Mouse (Mus musculus): ENCODE data around the gene Acer2. TPM values are rescaled to one million over a fixed set of nuclear protein-coding genes. Genes with fewer than 3 reads are reported as not detected.

Acer2 gene
- total and polyA plus RNA-seq, 3 experiments, result 0.35 to 0.84 TPM; not detected in 1

GRCm38 (mm10) chr4:86897411-86897810 lies 23.2 kb downstream of the Acer2 start:
- Histone ChIP-seq H3K4me3 (ENCODE audit: control insufficient read depth in 1 of 2, insufficient read depth in 1 of 2, low read depth in 2 of 2, low read length in 2 of 2) (no peak overlapping the region), H3K4me1 (ENCODE audit: control insufficient read depth in 1 of 2, insufficient read depth in 2 of 2, low read length in 2 of 2) (peaks cover 0 to 3% of the 10 kb centered on the region in 2 experiments; a peak in 1 of 4 replicates), H3K79me2 (ENCODE audit: control insufficient read depth, insufficient read depth, low read length, poor library complexity) (no peaks in the 10 kb centered on the region), H3K9me3 (replicated peaks; ENCODE audit: insufficient read depth, low read length) (no peaks in the 10 kb centered on the region), H3K27me3 (ENCODE audit: control insufficient read depth in 1 of 2, insufficient read depth in 2 of 2, low read length in 2 of 2) (no peaks in the 10 kb centered on the region), H3K9ac (ENCODE audit: control insufficient read depth, low read depth, low read length, poor library complexity, severe bottlenecking) (no peak overlapping the region), H3K27ac (ENCODE audit: control insufficient read depth, low read depth, low read length) (no peak overlapping the region), H3K36me3 (ENCODE audit: control insufficient read depth in 1 of 2, insufficient read depth in 2 of 2, low read length in 2 of 2) (no peaks in the 10 kb centered on the region; a peak in 1 of 4 replicates)
- no peak for DNase-seq (ENCODE audit: low read depth, low spot score)
- TF ChIP-seq POLR2AphosphoS5 (IDR thresholded peaks at IDR 0.05; ENCODE audit: borderline replicate concordance, low read depth, low read length) (no peak), JUND (IDR thresholded peaks at IDR 0.05; ENCODE audit: low read depth, low read length) (no peak), HCFC1 (IDR thresholded peaks at IDR 0.05; ENCODE audit: low read depth, low read length) (no peak), ETS1 (IDR thresholded peaks at IDR 0.05; ENCODE audit: low read depth, low read length) (no peak), GABPA (IDR thresholded peaks at IDR 0.05; ENCODE audit: low read depth, low read length) (no peak), CHD2 (IDR thresholded peaks at IDR 0.05; ENCODE audit: low read length) (no peak), TBP (IDR thresholded peaks at IDR 0.05; ENCODE audit: low read depth, low read length) (no peak), E2F4 (IDR thresholded peaks at IDR 0.05; ENCODE audit: borderline replicate concordance, low read depth, low read length) (no peak), USF1 (IDR thresholded peaks at IDR 0.05; ENCODE audit: low read depth, low read length) (no peak), ZMIZ1 (IDR thresholded peaks at IDR 0.05; ENCODE audit: low read depth, low read length) (no peak), MAX (IDR thresholded peaks at IDR 0.05; ENCODE audit: low read length) (no peak), CHD1 (IDR thresholded peaks at IDR 0.05; ENCODE audit: low read depth, low read length) (no peak), POLR2A (IDR thresholded peaks at IDR 0.05; ENCODE audit: control insufficient read depth in 1 of 2, insufficient read depth in 1 of 2, low read depth in 1 of 2, low read length in 2 of 2, poor library complexity in 1 of 2) (no peak), GATA1 (IDR thresholded peaks at IDR 0.05; ENCODE audit: low read depth, low read length) (no peak)

- no peaks in the 10 kb centered on the region; a peak in 1 of 4 replicates for H3K36me3 ChIP-seq (ENCODE audit: control insufficient read depth in 1 of 2, insufficient read depth in 2 of 2, low read length in 2 of 2)
- H3K27ac ChIP-seq (ENCODE audit: control insufficient read depth, low read depth, low read length), result no peak overlapping the region
- no peak overlapping the region for H3K9ac ChIP-seq (ENCODE audit: control insufficient read depth, low read depth, low read length, poor library complexity, severe bottlenecking)
- no peaks in the 10 kb centered on the region for H3K79me2 ChIP-seq (ENCODE audit: control insufficient read depth, insufficient read depth, low read length, poor library complexity)
- no peak for DNase-seq (ENCODE audit: low read depth, low spot score)
- H3K9me3 ChIP-seq (replicated peaks; ENCODE audit: insufficient read depth, low read length), result no peaks in the 10 kb centered on the region
- peaks cover 0 to 3% of the 10 kb centered on the region in 2 experiments; a peak in 1 of 4 replicates for H3K4me1 ChIP-seq (ENCODE audit: control insufficient read depth in 1 of 2, insufficient read depth in 2 of 2, low read length in 2 of 2)
- TF ChIP-seq BHLHE40 (IDR thresholded peaks at IDR 0.05; ENCODE audit: borderline replicate concordance, low read depth, low read length) (no peak), SMC3 (IDR thresholded peaks at IDR 0.05; ENCODE audit: low read depth, low read length) (no peak), KAT2A (conservative IDR thresholded peaks at IDR 0.05; ENCODE audit: low read depth, low read length) (no peak), GABPA (IDR thresholded peaks at IDR 0.05; ENCODE audit: low read depth, low read length) (no peak), EP300 (IDR thresholded peaks at IDR 0.05; ENCODE audit: low read depth in 1 of 2, low read length in 2 of 2) (no peak), USF2 (IDR thresholded peaks at IDR 0.05; ENCODE audit: borderline replicate concordance in 1 of 2, insufficient read depth in 1 of 2, low read depth in 1 of 2, low read length in 2 of 2) (no peak), JUND (IDR thresholded peaks at IDR 0.05; ENCODE audit: low read depth, low read length) (no peak), POLR2AphosphoS5 (IDR thresholded peaks at IDR 0.05; ENCODE audit: borderline replicate concordance, low read depth, low read length) (no peak), MYB (IDR thresholded peaks at IDR 0.05; ENCODE audit: low read depth, low read length) (no peak), ZNF384 (IDR thresholded peaks at IDR 0.05; ENCODE audit: low read depth, low read length) (no peak), TAL1 (IDR thresholded peaks at IDR 0.05; ENCODE audit: low read length) (no peak), CTCF (IDR thresholded peaks at IDR 0.05 in 2 of 3, conservative IDR thresholded peaks at IDR 0.05 in 1 of 3; ENCODE audit: control insufficient read depth in 1 of 3, insufficient read depth in 1 of 3, low read depth in 2 of 3, low read length in 3 of 3, poor library complexity in 1 of 3, severe bottlenecking in 1 of 3) (no peak)
- no peak overlapping the region for H3K4me3 ChIP-seq (ENCODE audit: control insufficient read depth in 1 of 2, insufficient read depth in 1 of 2, low read depth in 2 of 2, low read length in 2 of 2)
- no peaks in the 10 kb centered on the region for H3K27me3 ChIP-seq (ENCODE audit: control insufficient read depth in 1 of 2, insufficient read depth in 2 of 2, low read length in 2 of 2)
Measured at GRCm38 (mm10) chr4:86898791-86899474, 24.7 kb downstream of the Acer2 start.
